8 mouse cellular contexts compared by ENCODE assay signal in genomic region chr6:113661353-113662241, GRCm38 (mm10). TPM values are rescaled to one million over a fixed set of nuclear protein-coding genes. Genes with fewer than 3 reads are reported as not detected.
A peak's percentile ranks its signal among the peaks of the same experiment; 100 is the strongest.
DNase-seq lines count a peak whose midpoint lies in the region; ATAC-seq and TF ChIP-seq lines count a peak whose summit lies in the region.

No protein-coding gene starts in this region.

- H3K9me3 ChIP-seq in E14TG2a.4 (ENCODE audit: low read length): no peaks in the 10 kb centered on the region
- no peaks in the 10 kb centered on the region for H3K9me3 ChIP-seq in kidney, embryonic 15.5 days (replicated peaks)
- H3K9me3 ChIP-seq in midbrain, embryonic 14.5 days (ENCODE audit: control insufficient read depth, low read length): no peaks in the 10 kb centered on the region

- H3K4me3 ChIP-seq in E14TG2a.4 (replicated peaks; ENCODE audit: low read length): peak overlapping the region; percentile 39
- no peak overlapping the region for H3K4me3 ChIP-seq in kidney, embryonic 15.5 days (replicated peaks)
- no peak overlapping the region for H3K4me3 ChIP-seq in midbrain, embryonic 14.5 days (replicated peaks; ENCODE audit: low read depth, low read length)

- no peak for TF ChIP-seq CTCF in E14TG2a.4 (conservative IDR thresholded peaks at IDR 0.05; ENCODE audit: low read length)

- WGBS in kidney, embryonic 15.5 days: 40% methylated on average over 12 of the region's 12 CpGs
- 72% methylated on average over 12 of the region's 12 CpGs for WGBS in midbrain, embryonic 14.5 days

- no peaks in the 10 kb centered on the region for H3K36me3 ChIP-seq in E14TG2a.4 (ENCODE audit: insufficient read depth, low read length)
- H3K36me3 ChIP-seq in kidney, embryonic 15.5 days: no peaks in the 10 kb centered on the region
- no peaks in the 10 kb centered on the region for H3K36me3 ChIP-seq in midbrain, embryonic 14.5 days (ENCODE audit: control insufficient read depth, insufficient read depth, low read length)

- peak; percentile 57 for ATAC-seq in kidney, embryonic 15.5 days (replicated peaks; ENCODE audit: low FRiP score)
- ATAC-seq in midbrain, embryonic 14.5 days (ENCODE audit: low FRiP score, low TSS enrichment): no peak

- DNase-seq in heart, adult 18-20 months: peak; percentile 58 to 59
- DNase-seq in heart, adult 8-10 months (ENCODE audit: low spot score): no peak
- peak; percentile 14 for DNase-seq in embryo, embryonic 10.5 days (ENCODE audit: low spot score)
- peak; percentile 55 for DNase-seq in naive thymus-derived CD4-positive, alpha-beta T cell, adult 2 months (ENCODE audit: low read depth)
- no peak for DNase-seq in urinary bladder, adult 18-20 months (ENCODE audit: low spot score in 2 of 2)
- DNase-seq in midbrain, embryonic 14.5 days: no peak

- H3K4me2 ChIP-seq in kidney, embryonic 15.5 days: no peak overlapping the region
- no peak overlapping the region for H3K4me2 ChIP-seq in midbrain, embryonic 14.5 days (ENCODE audit: low read length)

- H3K4me1 ChIP-seq in E14TG2a.4 (replicated peaks; ENCODE audit: low read depth, low read length): peaks cover 51% of the 10 kb centered on the region
- peaks cover 50% of the 10 kb centered on the region for H3K4me1 ChIP-seq in kidney, embryonic 15.5 days
- no peaks in the 10 kb centered on the region for H3K4me1 ChIP-seq in midbrain, embryonic 14.5 days (ENCODE audit: control insufficient read depth, insufficient read depth, low read length)

- no peaks in the 10 kb centered on the region for H3K27me3 ChIP-seq in E14TG2a.4 (ENCODE audit: insufficient read depth, low read length)
- no peaks in the 10 kb centered on the region for H3K27me3 ChIP-seq in kidney, embryonic 15.5 days
- no peaks in the 10 kb centered on the region for H3K27me3 ChIP-seq in midbrain, embryonic 14.5 days (ENCODE audit: control insufficient read depth, insufficient read depth, low read length)

- peak overlapping the region; percentile 72 for H3K27ac ChIP-seq in kidney, embryonic 15.5 days
- no peak overlapping the region for H3K27ac ChIP-seq in midbrain, embryonic 14.5 days (replicated peaks; ENCODE audit: low read depth, low read length)

- no peak overlapping the region for H3K9ac ChIP-seq in kidney, embryonic 15.5 days
- H3K9ac ChIP-seq in midbrain, embryonic 14.5 days (replicated peaks; ENCODE audit: low read length): no peak overlapping the region

RNA-seq across cellular contexts. Expression of gene Irak2, which starts 23.3 kb away (rescaled TPM):
- total RNA-seq in heart, adult 18-20 months (2021): 10 to 100 TPM; 14.2 to 17.8 TPM
- 10 to 100 TPM in 2 of 4 experiments, 1 to 10 TPM in 2; 8.1 to 13.5 (median 10.6) TPM for total RNA-seq in heart, adult 8-10 months (2022)
- 5.2 and 5.3 TPM in 2 replicates for polyA plus RNA-seq in kidney, embryonic 15.5 days (2015; fragmentation: Nextera tagmentation; extraction: Ambion mirVana)
- polyA plus RNA-seq in midbrain, embryonic 14.5 days (2014; fragmentation: Nextera tagmentation; extraction: Ambion mirVana): 0.42 and 1.0 TPM in 2 replicates

RNA-seq across cellular contexts. Expression of gene Tatdn2, which starts 35.3 kb away (rescaled TPM):
- 10 to 100 TPM; 64.5 to 67.4 TPM for total RNA-seq in heart, adult 18-20 months (2021)
- total RNA-seq in heart, adult 8-10 months (2022): 10 to 100 TPM; 65.8 to 83.6 (median 69.8) TPM
- 0.49 and 0.77 TPM in 2 replicates for polyA plus RNA-seq in kidney, embryonic 15.5 days (2015; fragmentation: Nextera tagmentation; extraction: Ambion mirVana)
- 2.1 and 3.3 TPM in 2 replicates for polyA plus RNA-seq in midbrain, embryonic 14.5 days (2014; fragmentation: Nextera tagmentation; extraction: Ambion mirVana)

RNA-seq across cellular contexts. Expression of gene Vhl, which starts 37.8 kb away (rescaled TPM):
- 10 to 100 TPM in 1 of 2 experiments, 1 to 10 TPM in 1; 9.3 to 11.1 TPM for total RNA-seq in heart, adult 18-20 months (2021)
- total RNA-seq in heart, adult 8-10 months (2022): 10 to 100 TPM in 1 of 4 experiments, 1 to 10 TPM in 3; 8.4 to 10.7 (median 9.4) TPM
- polyA plus RNA-seq in kidney, embryonic 15.5 days (2015; fragmentation: Nextera tagmentation; extraction: Ambion mirVana): 36.1 and 39.3 TPM in 2 replicates
- polyA plus RNA-seq in midbrain, embryonic 14.5 days (2014; fragmentation: Nextera tagmentation; extraction: Ambion mirVana): 74.8 and 85.2 TPM in 2 replicates

RNA-seq across cellular contexts. Expression of gene Brk1, which starts 57.0 kb away (rescaled TPM):
- total RNA-seq in heart, adult 18-20 months (2021): 10 to 100 TPM; 77.1 to 77.6 TPM
- 10 to 100 TPM; 68.5 to 83.3 (median 75.0) TPM for total RNA-seq in heart, adult 8-10 months (2022)
- 206 and 211 TPM in 2 replicates for polyA plus RNA-seq in kidney, embryonic 15.5 days (2015; fragmentation: Nextera tagmentation; extraction: Ambion mirVana)
- 258 and 280 TPM in 2 replicates for polyA plus RNA-seq in midbrain, embryonic 14.5 days (2014; fragmentation: Nextera tagmentation; extraction: Ambion mirVana)

RNA-seq across cellular contexts. Expression of gene Ghrl, which starts 58.1 kb away (rescaled TPM):
- total RNA-seq in heart, adult 18-20 months (2021): not detected
- not detected for total RNA-seq in heart, adult 8-10 months (2022)
- polyA plus RNA-seq in kidney, embryonic 15.5 days (2015; fragmentation: Nextera tagmentation; extraction: Ambion mirVana): 0.81 and 1.2 TPM in 2 replicates
- polyA plus RNA-seq in midbrain, embryonic 14.5 days (2014; fragmentation: Nextera tagmentation; extraction: Ambion mirVana): 0.42 and 0.63 TPM in 2 replicates

Comparison
In these comparisons a context has a peak if more than half of its experiments do, and no peak if none do; other contexts are left out.
1. DNase-seq: peak in heart, adult 18-20 months (2 of 2), embryo, embryonic 10.5 days (single experiment) and naive thymus-derived CD4-positive, alpha-beta T cell, adult 2 months (single experiment); none in heart, adult 8-10 months (single experiment), urinary bladder, adult 18-20 months (0 of 2) and midbrain, embryonic 14.5 days (single experiment).